Mouse (Mus musculus): ENCODE data around the gene Katnal1.

- TF ChIP-seq CTCF (IDR thresholded peaks at IDR 0.05; ENCODE audit: insufficient read depth, low read depth, low read length) = no peak
- no peak for TF ChIP-seq POLR2A (IDR thresholded peaks at IDR 0.05; ENCODE audit: insufficient read depth, low read depth, low read length)
These were observed 4.5 kb downstream of the Katnal1 start for GRCm38 (mm10) chr5:148924586-148924985.

Data from olfactory bulb, adult 2 months (tissue).